Comparison of ENCODE assay signal across 8 mouse cellular contexts in the genomic region with DNA sequence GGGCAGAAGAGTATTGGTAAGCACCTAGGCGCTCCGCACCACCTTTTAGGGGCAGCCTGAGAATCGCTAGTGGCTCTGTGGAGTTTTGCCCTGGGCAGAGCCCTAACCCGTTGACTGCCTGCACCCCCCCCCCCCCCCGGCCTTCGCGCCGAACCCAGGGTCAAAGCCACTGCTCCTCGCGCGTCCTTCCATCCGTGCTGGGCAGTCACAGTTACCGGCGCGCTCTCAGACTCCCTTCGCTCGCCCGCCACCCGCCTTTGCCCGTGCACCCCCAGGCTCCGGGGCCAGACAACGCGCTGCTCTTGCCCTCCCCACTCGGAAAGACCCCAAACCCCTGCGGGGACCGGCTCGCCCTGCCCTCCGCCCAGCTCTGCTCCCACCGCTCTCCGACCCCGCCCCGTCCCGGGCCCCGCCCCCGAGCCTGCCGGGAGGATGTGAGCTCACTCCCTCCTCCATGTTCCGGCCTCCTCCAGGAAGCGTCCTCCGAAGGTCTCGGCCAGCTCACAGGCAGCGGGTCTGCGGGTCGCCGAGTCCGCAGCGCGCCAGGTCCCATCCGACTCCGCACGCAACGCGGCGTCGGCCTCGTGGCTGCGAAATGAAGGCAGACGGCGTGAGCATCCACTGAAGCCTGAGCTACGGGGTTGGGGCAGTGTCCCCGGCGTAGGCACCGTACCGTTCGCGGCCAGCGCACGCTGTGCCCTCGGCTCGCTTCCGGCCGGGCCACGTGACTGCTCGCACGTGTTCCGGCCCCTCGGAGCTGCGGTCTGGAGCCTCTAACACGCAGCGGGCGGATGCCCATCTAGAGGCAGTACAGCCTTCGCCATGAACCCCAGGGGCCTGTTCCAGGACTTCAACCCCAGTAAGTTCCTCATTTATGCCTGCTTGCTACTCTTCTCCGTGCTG. TPM values are rescaled to one million over a fixed set of nuclear protein-coding genes. Genes with fewer than 3 reads are reported as not detected.
DNase-seq lines count a peak whose midpoint lies in the region; ATAC-seq and TF ChIP-seq lines count a peak whose summit lies in the region.

Gene Tmem185b (plus strand): TSS at position 472 of the 903 bp plus-strand sequence.

- TF ChIP-seq CTCF in ES-Bruce4 (IDR thresholded peaks at IDR 0.05; ENCODE audit: low read depth, low read length): no peak
- no peak for TF ChIP-seq CTCF in liver, postnatal 0 days (IDR thresholded peaks at IDR 0.05; ENCODE audit: low read depth)

- peaks cover 10% of the 10 kb centered on the region for H3K36me3 ChIP-seq in ES-Bruce4 (ENCODE audit: control insufficient read depth, insufficient read depth, low read length, poor library complexity, severe bottlenecking)
- H3K36me3 ChIP-seq in forebrain, embryonic 15.5 days: peaks cover 20% of the 10 kb centered on the region
- peaks cover 5% of the 10 kb centered on the region; the same call in 1 of the 2 replicates for H3K36me3 ChIP-seq in liver, postnatal 0 days (replicated peaks; ENCODE audit: insufficient read depth, low read length)
- peaks cover 29% of the 10 kb centered on the region for H3K36me3 ChIP-seq in neural tube, embryonic 13.5 days

- peak; percentile 66 for DNase-seq in c-Kit-positive CD71-positive TER-119-positive erythroid progenitor cells, embryonic 14.5 days (ENCODE audit: low spot score)
- peak; percentile 94 to 96 for DNase-seq in heart, postnatal 14 days
- DNase-seq in layer of hippocampus, adult 11-12 months (ENCODE audit: low spot score): peak; percentile 84
- DNase-seq in liver, postnatal 0 days: peak; percentile 91
- peak; percentile 58 for DNase-seq in telencephalon, adult 2 months (ENCODE audit: low read depth, low spot score)

- peak within 1 kb of the TSS; percentile 64 for H3K9ac ChIP-seq in ES-Bruce4 (ENCODE audit: low read depth, poor library complexity, severe bottlenecking)
- H3K9ac ChIP-seq in forebrain, embryonic 15.5 days (replicated peaks): peak within 1 kb of the TSS; percentile 86
- peak within 1 kb of the TSS; percentile 75 for H3K9ac ChIP-seq in liver, postnatal 0 days (replicated peaks)
- H3K9ac ChIP-seq in neural tube, embryonic 13.5 days: peak within 1 kb of the TSS; percentile 85

- no peak within 1 kb of the TSS for H3K27ac ChIP-seq in ES-Bruce4 (ENCODE audit: insufficient read depth, low read length)
- H3K27ac ChIP-seq in forebrain, embryonic 15.5 days (replicated peaks): peak within 1 kb of the TSS; percentile 84
- H3K27ac ChIP-seq in liver, postnatal 0 days (ENCODE audit: low read depth): peak within 1 kb of the TSS; percentile 93
- peak within 1 kb of the TSS; percentile 88 for H3K27ac ChIP-seq in neural tube, embryonic 13.5 days (replicated peaks)

- peak within 1 kb of the TSS; percentile 71 for H3K4me3 ChIP-seq in ES-Bruce4 (ENCODE audit: low read depth, low read length)
- peak within 1 kb of the TSS; percentile 80 for H3K4me3 ChIP-seq in forebrain, embryonic 15.5 days
- peak within 1 kb of the TSS; percentile 61 for H3K4me3 ChIP-seq in liver, postnatal 0 days (ENCODE audit: low read depth, low read length)
- H3K4me3 ChIP-seq in neural tube, embryonic 13.5 days: peak within 1 kb of the TSS; percentile 65

- WGBS in forebrain, embryonic 15.5 days: 2% methylated on average over 82 of the region's 82 CpGs
- 2% methylated on average over 70 of the region's 82 CpGs for WGBS in liver, postnatal 0 days (ENCODE audit: insufficient replicate concordance)
- 2% methylated on average over 74 of the region's 82 CpGs for WGBS in neural tube, embryonic 13.5 days

- H3K9me3 ChIP-seq in ES-Bruce4 (replicated peaks; ENCODE audit: control insufficient read depth, insufficient read depth, low read length, poor library complexity, severe bottlenecking): 0 out of 2 replicates have a peak, but pooled peaks cover 4% of the 10 kb centered on the region
- no peaks in the 10 kb centered on the region for H3K9me3 ChIP-seq in forebrain, embryonic 15.5 days
- peaks cover 7% of the 10 kb centered on the region; the same call in 1 of the 2 replicates for H3K9me3 ChIP-seq in liver, postnatal 0 days (ENCODE audit: low read length)
- H3K9me3 ChIP-seq in neural tube, embryonic 13.5 days: no peaks in the 10 kb centered on the region

- H3K4me2 ChIP-seq in forebrain, embryonic 15.5 days (replicated peaks): peak within 1 kb of the TSS; percentile 92
- peak within 1 kb of the TSS; percentile 83 for H3K4me2 ChIP-seq in liver, postnatal 0 days (ENCODE audit: low read depth, low read length)
- H3K4me2 ChIP-seq in neural tube, embryonic 13.5 days: peak within 1 kb of the TSS; percentile 93

- intact Hi-C loops in heart, postnatal 14 days (cut with DNase I): loop anchor here (2.0 kb wide), 2 partner anchors 17 to 39 kb away; no protein-coding TSS in a partner anchor

- 0 out of 2 replicates have a peak, but pooled peaks have one; percentile 31 for TF ChIP-seq EP300 in ES-Bruce4 (IDR thresholded peaks at IDR 0.05; ENCODE audit: insufficient read depth, low read depth, low read length)
- no peak for TF ChIP-seq EP300 in liver, postnatal 0 days (IDR thresholded peaks at IDR 0.05; ENCODE audit: low read depth)

- TF ChIP-seq POLR2A in ES-Bruce4 (IDR thresholded peaks at IDR 0.05; ENCODE audit: insufficient read depth, low read length): peak; percentile 21

- no peaks in the 10 kb centered on the region for H3K27me3 ChIP-seq in ES-Bruce4 (ENCODE audit: control insufficient read depth, insufficient read depth, low read length, poor library complexity, severe bottlenecking)
- no peaks in the 10 kb centered on the region for H3K27me3 ChIP-seq in forebrain, embryonic 15.5 days
- H3K27me3 ChIP-seq in liver, postnatal 0 days (ENCODE audit: insufficient read depth, low read length): no peaks in the 10 kb centered on the region
- no peaks in the 10 kb centered on the region for H3K27me3 ChIP-seq in neural tube, embryonic 13.5 days

- peak; percentile 96 for ATAC-seq in forebrain, embryonic 15.5 days (replicated peaks)
- peak; percentile 95 for ATAC-seq in liver, postnatal 0 days
- peak; percentile 97 for ATAC-seq in neural tube, embryonic 13.5 days (ENCODE audit: low read depth)

- peaks cover 4% of the 10 kb centered on the region for H3K4me1 ChIP-seq in ES-Bruce4 (ENCODE audit: control insufficient read depth, insufficient read depth, low read length)
- peaks cover 27% of the 10 kb centered on the region for H3K4me1 ChIP-seq in forebrain, embryonic 15.5 days
- peaks cover 25% of the 10 kb centered on the region for H3K4me1 ChIP-seq in liver, postnatal 0 days (ENCODE audit: insufficient read depth)
- peaks cover 32% of the 10 kb centered on the region for H3K4me1 ChIP-seq in neural tube, embryonic 13.5 days (replicated peaks)

RNA-seq across cellular contexts. Expression of gene Tmem185b, which starts in this region (rescaled TPM):
- polyA plus RNA-seq in ES-Bruce4 (2011; ENCODE audit: insufficient read depth, insufficient read length, low read depth, missing spikeins): 8.7 and 8.9 TPM in 2 replicates
- polyA plus RNA-seq in forebrain, embryonic 15.5 days (2015; fragmentation: Nextera tagmentation; extraction: Ambion mirVana): 18.8 and 21.3 TPM in 2 replicates
- total RNA-seq in heart, postnatal 14 days (2021): 10 to 100 TPM; 12.1 to 12.3 TPM
- polyA plus RNA-seq in liver, postnatal 0 days (2015; fragmentation: Nextera tagmentation; extraction: Ambion mirVana): 11.0 and 12.7 TPM in 2 replicates
- polyA plus RNA-seq in neural tube, embryonic 13.5 days (2015; fragmentation: Nextera tagmentation; extraction: Ambion mirVana): 16.7 and 17.4 TPM in 2 replicates
